Mouse (Mus musculus) embryonic facial prominence, embryonic 11.5 days (tissue): ENCODE data around the gene Manbal. TPM values are rescaled to one million over a fixed set of nuclear protein-coding genes. Genes with fewer than 3 reads are reported as not detected.
A peak's percentile ranks its signal among the peaks of the same experiment; 100 is the strongest.

Source experiments
- ATAC-seq: fragments of 200-750 bp; cut with Nextera tagmentation; replicated peaks from 2 replicates; pipeline ENCODE4 v1.8.0; 2017; ENCODE audit warnings: low read depth; ENCODE audit not compliant: insufficient number of reproducible peaks, low FRiP score, low TSS enrichment
- DNase-seq: peaks from one replicate; pipeline ENCODE4 v3.0.0-alpha.2; 2015; ENCODE audit warnings: low spot score
- H3K27ac ChIP-seq: fragments of 300-500 bp; sonication (generic); replicated peaks from 2 replicates; pipeline ENCODE4 v1.5.1; 2014; ENCODE audit warnings: mild to moderate bottlenecking, low read depth, low read length, control low read depth
- H3K27me3 ChIP-seq: fragments of 300-500 bp; sonication (generic); 2 replicates; pipeline ENCODE4 v1.6.1; 2014; ENCODE audit warnings: mild to moderate bottlenecking, low read length, moderate library complexity, mixed read lengths; ENCODE audit not compliant: control insufficient read depth, insufficient read depth
- H3K36me3 ChIP-seq: fragments of 300-500 bp; sonication (generic); replicated peaks from 2 replicates; pipeline ENCODE4 v1.6.1; 2014; ENCODE audit warnings: low read depth, mild to moderate bottlenecking, low read length, moderate library complexity, mixed read lengths; ENCODE audit not compliant: control insufficient read depth, insufficient read depth
- H3K4me1 ChIP-seq: fragments of 300-500 bp; sonication (generic); 2 replicates; pipeline ENCODE4 v1.6.1; 2014; ENCODE audit warnings: low read length, mixed read lengths; ENCODE audit not compliant: control insufficient read depth, insufficient read depth
- H3K4me2 ChIP-seq: fragments of 300-500 bp; sonication (generic); 2 replicates; pipeline ENCODE4 v1.6.1; 2014; ENCODE audit warnings: low read depth, mild to moderate bottlenecking, control low read depth, low read length, moderate library complexity
- H3K4me3 ChIP-seq: fragments of 300-500 bp; sonication (generic); 2 replicates; pipeline ENCODE4 v1.5.1; 2014; ENCODE audit warnings: low read depth, low read length, control low read depth
- H3K9ac ChIP-seq: fragments of 300-500 bp; sonication (generic); replicated peaks from 2 replicates; pipeline ENCODE4 v1.6.1; 2014; ENCODE audit warnings: mild to moderate bottlenecking, control low read depth, low read length
- H3K9me3 ChIP-seq: fragments of 300-500 bp; sonication (generic); replicated peaks from 2 replicates; pipeline ENCODE4 v1.6.1; 2016; ENCODE audit warnings: mild to moderate bottlenecking, low read length, inconsistent platforms, mixed read lengths; ENCODE audit not compliant: control insufficient read depth
- WGBS: fragments of 180-500 bp; shearing (Covaris S2); extraction: QIAGEN DNeasy Blood & Tissue Kit; methylation state at CpG from one replicate; pipeline ENCODE4 v1.1.7; 2014; 5-methylcytosine and 5-hydroxymethylcytosine counted together
- polyA plus RNA-seq: library from polyadenylated mRNA; unstranded; fragments of >200 nt; fragmentation: Nextera tagmentation; extraction: Ambion mirVana; gene quantifications from 2 replicates; pipeline ENCODE4 v1.2.1, GENCODE M21; 2014

Gene Manbal
- polyA plus RNA-seq, 1 experiment from 2014 or later, result 33.4 TPM

GRCm38 (mm10) chr2:157432476-157432875 lies 65.1 kb downstream of the Manbal start:
- no peaks in the 10 kb centered on the region; the same call in 1 of the 2 replicates for H3K36me3 ChIP-seq
- WGBS, result 70% methylated on average over 9 of the region's 9 CpGs
- H3K4me2 ChIP-seq, result no peak overlapping the region
- no peak for DNase-seq
- no peak overlapping the region for H3K4me3 ChIP-seq
- H3K9me3 ChIP-seq, result no peaks in the 10 kb centered on the region
- H3K9ac ChIP-seq, result no peak overlapping the region
- no peaks in the 10 kb centered on the region for H3K27me3 ChIP-seq
- no peak for ATAC-seq
- peaks cover 5% of the 10 kb centered on the region; the same call in 1 of the 2 replicates for H3K4me1 ChIP-seq
- no peak overlapping the region; the same call in 1 of the 2 replicates for H3K27ac ChIP-seq

GRCm38 (mm10) chr2:157434041-157434440 lies 66.6 kb downstream of the Manbal start:
- Histone ChIP-seq H3K27me3 (no peaks in the 10 kb centered on the region), H3K9me3 (no peaks in the 10 kb centered on the region), H3K4me2 (no peak overlapping the region), H3K4me1 (peaks cover 5% of the 10 kb centered on the region; the same call in 1 of the 2 replicates), H3K9ac (peak overlapping the region; percentile 25; the same call in 1 of the 2 replicates), H3K4me3 (no peak overlapping the region), H3K27ac (peak overlapping the region; percentile 69), H3K36me3 (no peaks in the 10 kb centered on the region; the same call in 1 of the 2 replicates)
- ATAC-seq (no peak), DNase-seq (no peak)
- 32% methylated on average over 9 of the region's 9 CpGs for WGBS

GRCm38 (mm10) chr2:157434497-157434896 lies 67.1 kb downstream of the Manbal start:
- H3K4me1 ChIP-seq, result peaks cover 5% of the 10 kb centered on the region; the same call in 1 of the 2 replicates
- peak overlapping the region; percentile 25; the same call in 1 of the 2 replicates for H3K9ac ChIP-seq
- no peak overlapping the region for H3K4me3 ChIP-seq
- ATAC-seq, result peak; percentile 35; the same call in 1 of the 2 replicates
- no peaks in the 10 kb centered on the region for H3K27me3 ChIP-seq
- peak overlapping the region; percentile 69 for H3K27ac ChIP-seq
- no peak overlapping the region; the same call in 1 of the 2 replicates for H3K4me2 ChIP-seq
- H3K36me3 ChIP-seq, result no peaks in the 10 kb centered on the region; the same call in 1 of the 2 replicates
- 21% methylated on average over 6 of the region's 6 CpGs for WGBS
- DNase-seq, result peak; percentile 75
- H3K9me3 ChIP-seq, result no peaks in the 10 kb centered on the region

DNA sequence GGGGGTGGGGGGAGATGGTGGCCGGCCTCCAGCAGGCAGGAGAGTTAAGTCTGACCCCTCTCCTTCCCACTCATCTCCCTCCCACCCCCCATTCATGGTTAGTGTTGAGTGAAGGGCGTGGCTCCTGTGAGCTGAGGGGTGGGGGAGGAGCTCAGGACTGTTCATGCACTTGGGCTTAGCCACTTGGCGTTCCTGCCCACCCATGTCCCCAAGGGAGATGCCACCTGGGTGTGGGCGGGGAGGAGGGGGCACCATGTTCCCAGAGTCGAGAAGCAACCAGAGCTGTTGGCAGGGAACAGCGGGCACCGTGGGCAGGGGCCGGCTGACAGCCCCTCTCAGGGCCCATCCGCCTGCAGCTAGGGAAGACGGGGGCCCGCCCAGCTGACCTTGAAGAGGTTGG lies 69.1 kb downstream of the Manbal start:
- H3K9me3 ChIP-seq, result no peaks in the 10 kb centered on the region
- WGBS, result 87% methylated on average over 10 of the region's 11 CpGs
- peaks cover 8% of the 10 kb centered on the region for H3K36me3 ChIP-seq

GRCm38 (mm10) chr2:157437123-157437522 lies 69.7 kb downstream of the Manbal start:
- H3K27me3 ChIP-seq, result no peaks in the 10 kb centered on the region
- no peak overlapping the region for H3K4me2 ChIP-seq
- H3K4me1 ChIP-seq, result peaks cover 5% of the 10 kb centered on the region; the same call in 1 of the 2 replicates
- H3K27ac ChIP-seq, result no peak overlapping the region
- no peak overlapping the region for H3K4me3 ChIP-seq
- H3K36me3 ChIP-seq, result peaks cover 10% of the 10 kb centered on the region
- no peaks in the 10 kb centered on the region for H3K9me3 ChIP-seq
- ATAC-seq (no peak), DNase-seq (no peak)
- 85% methylated on average over 3 of the region's 3 CpGs for WGBS
- no peak overlapping the region for H3K9ac ChIP-seq

More for the DNA sequence above, 69.1 kb downstream of the Manbal start:
- ATAC-seq (no peak), DNase-seq (no peak)
- H3K27ac ChIP-seq, result no peak overlapping the region
- no peak overlapping the region for H3K4me3 ChIP-seq
- no peaks in the 10 kb centered on the region for H3K27me3 ChIP-seq
- peaks cover 5% of the 10 kb centered on the region; the same call in 1 of the 2 replicates for H3K4me1 ChIP-seq
- H3K9ac ChIP-seq, result no peak overlapping the region
- no peak overlapping the region for H3K4me2 ChIP-seq

DNA sequence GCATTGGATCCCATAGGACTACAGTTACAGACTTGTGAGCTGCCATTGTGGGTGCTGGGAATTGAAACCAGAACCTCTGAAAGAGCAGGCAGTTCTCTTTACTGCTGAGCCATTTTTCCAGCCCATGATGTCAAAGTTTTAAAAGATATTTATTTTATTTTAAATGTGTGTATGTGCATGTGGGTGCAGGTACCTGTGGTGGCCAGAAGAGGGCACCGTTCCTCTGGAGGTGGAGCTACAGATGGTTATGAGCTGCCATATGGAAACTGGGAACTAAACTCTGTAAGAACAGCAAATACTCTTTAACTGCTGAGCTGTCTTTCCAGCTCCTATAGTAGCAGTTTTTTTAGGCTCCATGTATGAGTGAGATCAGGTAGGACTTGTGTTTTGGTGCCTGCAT lies 74.0 kb downstream of the Manbal start:
- no peak overlapping the region for H3K4me3 ChIP-seq
- no peaks in the 10 kb centered on the region for H3K27me3 ChIP-seq
- no peaks in the 10 kb centered on the region for H3K9me3 ChIP-seq
- H3K36me3 ChIP-seq, result peaks cover 10% of the 10 kb centered on the region
- H3K4me1 ChIP-seq, result no peaks in the 10 kb centered on the region
- H3K27ac ChIP-seq, result no peak overlapping the region
- H3K9ac ChIP-seq, result no peak overlapping the region
- ATAC-seq (no peak), DNase-seq (no peak)
- H3K4me2 ChIP-seq, result no peak overlapping the region
- 96% methylated on average over 1 of the region's 1 CpGs for WGBS

Other genes starting within 250 kb of the Manbal start
- 33.3 and 34.0 TPM in 2 replicates for gene Samhd1, start 232.3 kb upstream of the Manbal start, polyA plus RNA-seq
- 30.1 and 40.4 TPM in 2 replicates for gene Rbl1, start 163.1 kb upstream of the Manbal start, polyA plus RNA-seq
- gene Rpn2, start 88.6 kb upstream of the Manbal start, polyA plus RNA-seq, result 257 and 261 TPM in 2 replicates
- 0.49 and 0.52 TPM in 2 replicates for gene Mroh8, start 88.0 kb upstream of the Manbal start, polyA plus RNA-seq
- gene Ghrh, start 20.1 kb upstream of the Manbal start, polyA plus RNA-seq, result 2.2 and 2.6 TPM in 2 replicates
- gene Src, start 50.9 kb downstream of the Manbal start, polyA plus RNA-seq, result 13.9 and 16.4 TPM in 2 replicates
- gene Nnat, start 192.5 kb downstream of the Manbal start, polyA plus RNA-seq, result 1,482 and 1,542 TPM in 2 replicates
- gene Blcap, start 203.7 kb downstream of the Manbal start, polyA plus RNA-seq, result 90.2 and 97.9 TPM in 2 replicates